Mouse (Mus musculus): ENCODE measurements at regions not wholly inside any gene's neighbourhood (a gene's known extent, or its start where the extent isn't known, plus 50 kb on each side); places are given as distances from the start of the nearest gene placed in this dataset.

DNA sequence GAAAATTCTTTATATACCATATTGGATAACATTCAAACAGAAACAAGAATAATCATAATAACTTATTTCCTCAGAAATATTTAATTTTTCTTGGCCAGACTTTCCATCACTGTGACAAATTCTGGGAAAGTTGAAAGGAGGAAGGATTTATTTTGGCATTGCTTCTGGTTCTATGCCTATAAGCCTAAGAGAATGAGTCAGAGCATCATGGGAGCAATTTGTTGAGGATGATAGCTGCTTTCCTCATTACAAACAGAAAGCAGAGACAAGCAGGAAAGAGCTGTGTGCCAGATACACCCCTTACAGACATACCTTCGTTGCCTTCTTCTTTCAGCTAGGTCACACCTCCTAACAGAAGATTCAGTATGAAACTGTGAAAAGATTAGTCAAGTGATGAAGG is 115.3 kb downstream of the Rgs21 start:
- no peak for DNase-seq (ENCODE audit: low read depth)

GRCm38 (mm10) chr1:144451731-144452130 is 115.7 kb downstream of the Rgs21 start:
- DNase-seq (ENCODE audit: low read depth) = no peak

- DNase-seq (ENCODE audit: low read depth) = no peak
Measured at GRCm38 (mm10) chr1:144436617-144437016, 130.8 kb downstream of the Rgs21 start.

- no peak for DNase-seq (ENCODE audit: low read depth)
Measured at GRCm38 (mm10) chr1:144432816-144433215, 134.7 kb downstream of the Rgs21 start.

- DNase-seq (ENCODE audit: low read depth) = no peak
Measured at GRCm38 (mm10) chr1:144431535-144432276, 135.8 kb downstream of the Rgs21 start.

DNA sequence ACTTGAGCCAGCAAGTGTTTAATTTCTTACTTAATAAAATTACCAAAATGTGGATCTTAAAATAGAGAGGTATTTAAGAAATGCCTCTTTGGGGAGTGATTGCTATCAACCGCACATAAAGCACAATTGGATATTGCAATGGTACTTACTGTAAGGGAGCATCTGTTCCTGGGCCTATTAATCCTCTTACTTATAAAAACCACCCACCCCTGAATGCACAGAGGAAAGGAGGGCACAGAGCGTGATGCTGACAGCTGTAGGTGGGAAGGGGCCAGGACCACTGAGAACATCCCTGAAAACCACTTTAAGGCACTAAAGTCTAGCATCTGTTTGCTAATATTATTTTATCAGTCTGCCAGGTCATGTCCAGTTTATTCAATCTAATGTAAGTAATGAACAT is 146.1 kb downstream of the Rgs21 start:
- DNase-seq (ENCODE audit: low read depth) = no peak

DNA sequence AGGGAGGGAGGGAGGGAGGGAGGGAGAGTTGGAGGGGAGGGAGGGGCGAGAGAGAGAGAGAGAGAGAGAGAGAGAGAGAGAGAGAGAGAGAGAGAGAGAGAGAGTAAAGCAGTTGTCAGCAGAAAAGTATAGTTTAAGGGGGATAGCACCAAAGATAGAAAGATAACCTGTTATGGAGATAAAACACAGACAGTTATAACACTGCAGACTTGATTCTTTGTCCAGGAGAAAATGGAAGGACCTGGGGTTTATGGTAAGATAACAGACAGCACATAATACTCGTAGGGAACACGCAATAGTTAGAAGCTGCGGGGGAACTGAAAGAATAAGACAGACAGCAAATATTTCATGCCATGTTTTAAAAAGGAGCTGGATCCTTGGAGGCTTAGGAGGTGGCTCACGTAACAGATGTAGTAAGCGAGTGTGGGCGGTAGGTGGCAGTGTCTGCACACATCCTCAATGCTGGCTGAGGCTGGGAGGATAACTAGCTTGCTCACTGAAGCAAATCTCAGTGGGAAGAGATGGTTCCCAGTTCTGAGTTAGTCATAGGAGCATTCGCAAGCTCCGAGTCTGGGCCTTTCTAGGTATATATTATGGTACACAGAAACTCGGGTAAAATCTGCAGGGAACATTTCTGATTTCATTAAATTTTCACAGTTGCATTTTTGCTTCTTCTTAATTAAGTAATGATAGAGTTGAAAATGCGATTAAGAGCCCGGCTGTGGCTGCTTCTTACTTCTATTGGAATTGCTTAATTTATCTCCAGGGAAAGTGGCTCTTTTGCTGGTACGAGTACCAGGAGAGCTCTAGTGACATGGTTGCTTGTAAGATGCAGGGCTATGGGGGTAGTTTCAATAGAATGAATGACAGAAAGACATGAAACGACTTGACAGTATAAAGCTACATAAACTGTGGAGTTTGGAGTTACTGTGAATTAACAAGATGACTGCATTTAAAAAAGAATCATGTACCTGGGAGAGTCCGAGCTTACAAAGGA is 157.6 kb upstream of the Rgs1 start:
- DNase-seq (ENCODE audit: low read depth) = peak; percentile 67

DNA sequence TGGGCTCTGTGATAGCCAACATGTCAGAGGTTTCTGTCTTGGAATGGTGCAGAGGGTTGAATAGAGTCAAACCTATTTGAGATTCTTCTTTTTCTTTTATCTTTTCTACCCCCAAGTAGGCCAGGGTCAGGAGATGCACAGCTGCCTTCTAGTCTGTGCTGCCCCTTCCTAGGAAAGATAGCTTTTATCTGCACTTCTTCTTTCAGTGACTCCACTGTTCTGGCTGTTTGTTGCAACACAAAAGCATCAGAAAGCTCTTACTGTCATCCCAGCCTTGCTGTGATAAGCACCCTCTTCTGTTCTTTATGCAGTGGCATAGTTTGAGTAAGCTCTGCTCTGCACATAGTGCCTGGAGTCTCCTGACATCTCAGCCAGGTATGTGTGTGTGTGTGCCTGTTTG is 156.7 kb upstream of the Rgs1 start:
- DNase-seq (ENCODE audit: low read depth) = no peak

- no peak for DNase-seq (ENCODE audit: low read depth)
Measured at GRCm38 (mm10) chr1:144405031-144405430, 156.0 kb upstream of the Rgs1 start.

GRCm38 (mm10) chr1:144379991-144380594 is 131.1 kb upstream of the Rgs1 start:
- DNase-seq (ENCODE audit: low read depth) = peak; percentile 63

DNA sequence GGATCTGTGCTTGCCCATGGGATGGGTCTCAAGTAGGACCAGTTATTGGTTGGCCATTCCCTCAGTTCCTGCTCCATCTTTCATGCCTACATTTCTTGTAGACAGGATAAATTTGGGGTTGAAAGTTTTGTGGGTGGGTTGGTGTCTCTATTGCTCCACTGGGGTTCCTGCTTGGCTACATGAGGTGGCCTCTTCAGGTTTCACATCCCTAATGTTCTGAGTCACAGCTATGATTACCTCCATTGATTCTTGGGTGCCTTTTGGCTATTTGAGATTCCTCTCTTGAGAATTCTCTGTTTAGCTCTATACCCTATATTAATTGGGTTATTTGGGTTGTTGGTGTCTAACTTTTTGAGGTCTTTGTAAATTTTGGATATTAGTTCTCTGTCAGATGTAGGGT is 125.1 kb upstream of the Rgs1 start:
- DNase-seq (ENCODE audit: low read depth) = no peak

- DNase-seq (ENCODE audit: low read depth) = no peak
Measured at GRCm38 (mm10) chr1:144367492-144367891, 118.5 kb upstream of the Rgs1 start.

DNA sequence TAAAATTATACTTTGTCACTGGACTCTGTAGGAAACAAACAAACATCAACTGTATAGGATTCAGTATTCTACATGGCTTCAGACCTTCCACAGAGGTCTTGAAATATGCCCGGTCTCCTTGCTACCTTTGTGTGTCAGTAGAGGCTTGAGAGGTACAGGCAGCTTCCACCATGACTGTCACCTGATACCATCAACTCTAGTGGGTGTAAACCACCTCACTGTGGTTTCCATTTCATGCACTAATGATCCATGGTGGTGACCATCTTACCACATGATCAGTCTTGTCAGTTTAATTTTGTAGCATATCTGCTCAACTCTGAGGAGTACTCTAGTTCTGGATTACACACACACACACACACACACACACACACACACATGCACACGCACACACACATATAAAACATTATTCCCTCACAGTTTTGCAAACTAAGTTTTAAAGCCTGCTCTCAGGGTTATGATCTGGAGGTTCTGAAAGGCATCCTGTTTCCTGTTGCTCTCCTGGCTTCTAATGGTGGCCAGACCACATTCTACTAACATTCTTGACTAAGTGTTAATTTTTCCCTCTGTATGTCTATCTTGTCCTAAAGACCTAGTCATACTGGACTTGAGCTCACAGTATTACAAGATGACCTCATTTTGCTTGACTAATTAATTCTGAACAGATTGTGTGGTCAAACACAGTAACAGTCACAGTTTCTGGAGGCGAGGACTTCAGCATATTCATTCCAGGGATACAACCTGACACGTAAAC is 106.7 kb upstream of the Rgs1 start:
- no peak for DNase-seq (ENCODE audit: low read depth)

DNA sequence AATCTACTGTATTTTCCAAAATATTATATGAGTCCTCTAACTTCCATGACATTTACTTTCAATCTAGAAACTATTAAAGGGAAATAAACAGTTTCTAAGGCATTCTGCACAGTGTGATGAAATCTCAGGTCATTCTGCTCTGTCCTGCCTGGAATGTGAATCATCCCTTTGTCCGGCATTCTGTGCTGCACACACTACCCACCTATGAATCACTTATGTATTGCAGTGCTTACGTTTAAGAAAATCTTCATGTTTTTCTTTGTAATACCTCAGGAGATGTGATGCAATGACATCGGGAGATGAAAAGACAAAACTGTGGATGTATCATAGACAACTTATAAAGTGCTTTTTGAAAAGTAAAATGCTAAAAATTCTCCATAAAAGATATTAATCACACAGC is 106.0 kb upstream of the Rgs1 start:
- no peak for DNase-seq (ENCODE audit: low read depth)

DNA sequence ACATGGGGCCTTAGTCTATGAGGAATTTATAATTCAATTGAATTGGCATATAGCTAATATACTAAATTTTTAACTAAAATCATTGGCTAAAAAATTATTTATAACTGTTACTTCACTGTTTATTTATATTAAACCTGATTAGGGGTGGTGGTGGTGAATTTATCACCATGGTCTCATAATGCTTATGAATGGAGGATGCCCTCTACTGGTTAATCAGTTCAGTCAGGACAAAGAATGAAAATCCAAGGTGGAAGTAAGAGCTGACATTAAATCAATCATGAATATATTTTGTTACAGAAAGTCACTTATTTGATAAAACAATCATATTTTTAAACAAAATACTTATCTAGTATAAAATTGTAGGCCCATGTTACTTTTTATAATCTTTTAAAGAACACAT is 104.3 kb upstream of the Rgs1 start:
- peak; percentile 47 for DNase-seq (ENCODE audit: low read depth)

DNA sequence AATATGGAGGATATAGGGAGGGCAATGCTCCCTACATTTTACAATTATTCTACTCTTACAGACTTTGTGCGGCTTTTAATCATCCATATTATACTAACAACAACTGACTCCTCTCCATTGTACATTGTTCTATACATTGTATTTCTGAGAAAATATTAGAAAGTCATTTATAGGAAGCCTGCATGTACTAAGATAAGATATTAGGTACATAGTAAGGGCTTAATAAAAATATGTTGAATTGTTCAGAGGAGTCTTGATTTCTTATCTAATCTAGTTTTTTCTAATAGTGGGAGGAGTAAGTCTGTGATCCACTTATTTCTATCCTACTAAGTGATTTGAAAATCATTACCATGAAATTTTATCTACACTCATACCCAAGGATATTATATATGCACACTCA is 94.8 kb upstream of the Rgs1 start:
- DNase-seq (ENCODE audit: low read depth) = no peak

GRCm38 (mm10) chr1:144343299-144343698 is 94.3 kb upstream of the Rgs1 start:
- no peak for DNase-seq (ENCODE audit: low read depth)

GRCm38 (mm10) chr1:144337572-144337971 is 88.5 kb upstream of the Rgs1 start:
- no peak for DNase-seq (ENCODE audit: low read depth)

- peak; percentile 85 for DNase-seq (ENCODE audit: low read depth)
Measured at GRCm38 (mm10) chr1:144330365-144331050, 81.5 kb upstream of the Rgs1 start.

GRCm38 (mm10) chr1:144319406-144319805 is 70.4 kb upstream of the Rgs1 start:
- DNase-seq (ENCODE audit: low read depth) = no peak

GRCm38 (mm10) chr1:144318289-144318688 is 69.2 kb upstream of the Rgs1 start:
- DNase-seq (ENCODE audit: low read depth) = no peak
